Mouse (Mus musculus): Measurements from ENCODE around the gene Gm5134. TPM values are rescaled to one million over a fixed set of nuclear protein-coding genes. Genes with fewer than 3 reads are reported as not detected.

Gm5134 gene
- polyA plus RNA-seq (2012): not detected in 2 replicates

GRCm38 (mm10) chr10:75954381-75954811, at the start of gene Gm5134:
Gm5134 (plus strand) TSS chr10:75954514.
- TF ChIP-seq GATA1 (IDR thresholded peaks at IDR 0.05; ENCODE audit: low read length): no peak

DNA sequence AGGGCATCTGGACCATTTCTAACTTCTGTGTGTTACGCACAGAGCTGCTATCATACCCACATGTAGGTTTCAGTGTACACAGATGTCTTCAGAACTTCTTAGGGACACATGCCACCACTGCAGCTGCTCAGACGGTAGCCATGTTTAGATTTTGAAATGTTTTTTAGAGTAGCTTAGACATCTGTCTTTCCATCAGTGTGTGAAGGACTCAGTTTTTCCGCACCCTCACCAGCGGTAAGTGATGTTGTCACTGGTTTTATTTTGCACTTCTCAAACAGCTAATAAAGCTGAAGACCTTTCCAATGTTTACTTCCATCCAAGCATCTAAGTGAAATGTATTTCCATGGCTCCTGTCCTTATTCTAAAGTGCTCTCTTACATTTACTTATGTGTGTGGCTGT, 47.4 kb upstream of the Gm5134 start:
- TF ChIP-seq GATA1 (IDR thresholded peaks at IDR 0.05; ENCODE audit: low read length): no peak

GRCm38 (mm10) chr10:75910698-75911097, 43.6 kb upstream of the Gm5134 start:
- TF ChIP-seq GATA1 (IDR thresholded peaks at IDR 0.05; ENCODE audit: low read length): no peak

- TF ChIP-seq GATA1 (IDR thresholded peaks at IDR 0.05; ENCODE audit: low read length): no peak
These were observed 41.2 kb upstream of the Gm5134 start for GRCm38 (mm10) chr10:75913013-75913589.

DNA sequence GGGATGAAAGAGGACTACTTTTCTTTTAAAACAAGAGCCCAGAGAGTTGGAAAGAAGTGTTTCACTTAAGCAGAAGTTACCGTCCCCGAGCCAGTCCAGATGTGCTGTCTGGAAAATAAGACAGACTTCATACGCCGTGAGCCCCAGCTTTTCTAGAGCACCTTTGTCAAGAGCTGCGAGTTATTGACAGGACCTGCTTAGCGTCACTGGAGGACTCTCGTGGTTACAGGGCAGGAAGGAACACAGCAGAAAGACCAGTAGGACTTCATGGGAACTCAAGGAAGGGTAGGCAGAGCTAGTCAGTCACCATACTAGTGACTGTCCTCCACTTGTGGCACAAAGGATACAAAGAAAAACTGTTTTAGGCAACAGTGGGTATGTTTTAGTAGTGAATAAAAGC, 38.8 kb upstream of the Gm5134 start:
- TF ChIP-seq GATA1 (IDR thresholded peaks at IDR 0.05; ENCODE audit: low read length): no peak

GRCm38 (mm10) chr10:75916840-75917239, 37.5 kb upstream of the Gm5134 start:
- TF ChIP-seq GATA1 (IDR thresholded peaks at IDR 0.05; ENCODE audit: low read length): no peak

DNA sequence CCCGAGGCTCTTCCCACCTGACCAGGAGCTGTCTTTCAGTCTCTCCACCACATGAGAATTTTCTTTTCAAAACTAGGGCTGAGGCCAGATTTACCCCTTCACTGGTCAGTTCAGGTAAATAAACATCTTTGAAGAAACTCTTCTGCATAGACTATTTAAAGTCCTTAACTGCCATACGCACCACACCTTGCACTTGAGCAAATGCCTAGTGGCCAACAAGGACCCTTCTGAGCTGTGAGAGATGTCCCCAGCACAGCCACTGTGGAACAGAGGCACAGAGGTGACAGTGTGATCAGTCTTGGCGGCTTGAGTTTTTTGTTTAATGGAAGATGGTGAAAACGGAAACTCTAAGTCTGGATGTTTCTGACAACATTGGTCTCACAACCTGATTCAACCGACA, 35.3 kb upstream of the Gm5134 start:
- no peak for TF ChIP-seq GATA1 (IDR thresholded peaks at IDR 0.05; ENCODE audit: low read length)

- no peak for TF ChIP-seq GATA1 (IDR thresholded peaks at IDR 0.05; ENCODE audit: low read length)
These were observed 33.1 kb upstream of the Gm5134 start, which contains the start of gene Smarcb1 for GRCm38 (mm10) chr10:75921026-75921725. Smarcb1 (minus strand) TSS chr10:75921617.

GRCm38 (mm10) chr10:75921726-75922560, 32.4 kb upstream of the Gm5134 start:
- TF ChIP-seq GATA1 (IDR thresholded peaks at IDR 0.05; ENCODE audit: low read length): no peak

GRCm38 (mm10) chr10:75924324-75924723, 30.0 kb upstream of the Gm5134 start:
- no peak for TF ChIP-seq GATA1 (IDR thresholded peaks at IDR 0.05; ENCODE audit: low read length)

GRCm38 (mm10) chr10:75926396-75926795, 27.9 kb upstream of the Gm5134 start:
- TF ChIP-seq GATA1 (IDR thresholded peaks at IDR 0.05; ENCODE audit: low read length): no peak

DNA sequence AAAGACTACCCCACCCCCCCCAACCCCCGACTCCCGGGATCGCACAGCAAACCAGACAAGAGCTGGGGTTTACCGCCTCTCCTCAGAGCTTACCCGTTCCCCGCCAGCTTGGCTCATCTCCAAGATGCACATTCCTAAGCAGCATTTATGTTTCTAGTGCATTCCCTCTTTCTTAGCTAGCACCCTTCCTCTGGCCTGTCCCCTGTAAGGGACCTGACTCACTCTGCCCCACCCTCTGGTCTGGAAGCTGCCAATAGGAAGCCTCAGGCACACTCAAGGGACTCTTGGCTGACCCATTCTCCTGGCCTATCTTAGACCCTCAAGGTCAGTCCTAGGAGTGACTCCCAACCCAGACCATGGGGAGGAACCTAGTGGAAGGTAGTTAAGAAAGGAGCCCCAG, 24.0 kb upstream of the Gm5134 start:
- no peak for TF ChIP-seq GATA1 (IDR thresholded peaks at IDR 0.05; ENCODE audit: low read length)

DNA sequence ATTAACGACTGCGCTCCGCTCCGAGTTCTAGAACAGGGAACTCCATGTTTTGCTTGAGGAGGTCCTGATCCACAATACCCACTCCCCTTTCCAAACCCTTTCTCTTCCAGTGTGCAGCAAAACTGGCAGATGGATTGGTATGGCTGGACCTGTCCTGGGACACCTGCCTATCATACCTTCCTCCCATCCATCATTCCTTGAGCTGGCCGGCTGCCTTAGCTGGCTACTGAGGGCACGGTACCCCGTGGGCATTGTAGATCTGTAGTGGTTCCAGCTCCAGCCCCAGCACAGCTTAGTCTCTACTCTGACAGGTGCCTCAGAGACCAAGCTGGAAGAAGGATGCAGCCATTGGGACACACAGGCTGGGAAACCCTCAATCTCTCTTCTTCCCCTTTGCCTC, 23.0 kb upstream of the Gm5134 start:
- TF ChIP-seq GATA1 (IDR thresholded peaks at IDR 0.05; ENCODE audit: low read length): no peak

GRCm38 (mm10) chr10:75932081-75932678, 22.1 kb upstream of the Gm5134 start:
- no peak for TF ChIP-seq GATA1 (IDR thresholded peaks at IDR 0.05; ENCODE audit: low read length)

- TF ChIP-seq GATA1 (IDR thresholded peaks at IDR 0.05; ENCODE audit: low read length): no peak
These were observed 21.4 kb upstream of the Gm5134 start, which contains the start of gene Chchd10 for GRCm38 (mm10) chr10:75932891-75933290. Chchd10 (plus strand) TSS chr10:75933130.

DNA sequence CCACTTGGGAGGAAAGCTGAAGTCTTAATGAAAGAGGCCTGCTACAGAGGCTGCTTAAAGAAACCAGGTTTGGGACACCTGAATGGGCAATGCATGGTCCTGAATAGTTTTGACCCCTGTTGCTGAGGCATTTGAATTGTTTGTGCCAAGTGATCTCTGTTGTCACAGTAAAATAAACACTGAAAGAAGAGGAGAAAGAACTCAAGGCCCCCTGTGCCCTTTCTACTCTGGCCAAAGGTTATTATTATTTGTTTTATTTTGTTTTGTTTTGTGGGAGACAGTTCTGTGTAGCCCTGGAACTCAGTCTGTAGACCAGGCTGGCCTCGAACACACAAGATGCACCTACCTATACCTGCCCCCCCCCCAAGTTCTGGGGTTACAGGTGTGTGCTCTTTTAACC, 19.3 kb upstream of the Gm5134 start:
- TF ChIP-seq GATA1 (IDR thresholded peaks at IDR 0.05; ENCODE audit: low read length): no peak
